Mouse (Mus musculus) cerebellum, adult 18-20 months (tissue): ENCODE results near the gene Ccdc169.

Experiments used
- DNase-seq, 2 experiments: peaks; one replicate each; pipeline ENCODE4 v3.0.0; 2021

Ccdc169 gene

DNA sequence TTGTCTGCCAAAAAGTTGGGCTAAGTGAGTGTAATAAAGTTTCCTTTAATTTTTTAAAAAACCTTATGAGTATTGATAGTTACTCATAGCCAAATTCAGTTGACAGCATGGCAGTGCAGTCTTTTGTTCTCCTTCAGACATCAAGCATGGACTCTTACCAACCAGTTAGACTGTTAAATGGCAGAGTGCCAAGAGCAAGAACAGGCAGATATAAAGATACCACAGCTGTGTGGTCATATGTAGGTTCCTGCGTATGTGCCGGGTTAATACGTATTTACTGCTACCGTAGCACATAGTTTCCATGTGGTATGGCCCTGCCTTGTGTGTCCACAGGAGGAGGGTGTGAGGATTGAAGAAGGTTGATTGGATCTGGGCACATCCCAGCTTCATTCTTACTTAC is 14.1 kb upstream of the Ccdc169 start:
- no peak for DNase-seq

DNA sequence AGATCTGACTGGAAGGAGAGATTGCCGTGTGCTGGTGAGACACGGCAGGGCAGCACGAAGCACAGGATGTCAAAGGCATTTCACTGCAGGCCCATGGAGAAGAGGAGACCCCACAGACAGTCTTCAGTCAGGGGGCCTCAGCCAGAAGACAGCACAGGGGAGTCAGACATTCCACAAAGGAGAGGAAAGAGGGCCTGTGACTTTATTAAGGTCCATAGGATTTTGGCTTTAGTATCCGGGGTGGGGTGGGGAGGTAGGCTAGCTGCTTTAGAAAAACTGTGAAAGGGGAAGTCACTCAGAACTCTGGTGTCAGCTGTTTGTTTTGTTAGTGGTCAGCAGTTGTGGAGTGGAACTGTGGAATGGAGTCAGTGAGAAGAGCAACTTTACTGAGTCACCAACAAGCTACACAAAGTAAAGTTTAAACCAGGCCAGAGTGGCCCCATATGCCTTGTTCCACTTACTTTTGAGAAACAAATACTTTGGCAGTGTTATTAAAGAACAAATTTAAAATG is 7.9 kb upstream of the Ccdc169 start:
- DNase-seq: no peak

DNA sequence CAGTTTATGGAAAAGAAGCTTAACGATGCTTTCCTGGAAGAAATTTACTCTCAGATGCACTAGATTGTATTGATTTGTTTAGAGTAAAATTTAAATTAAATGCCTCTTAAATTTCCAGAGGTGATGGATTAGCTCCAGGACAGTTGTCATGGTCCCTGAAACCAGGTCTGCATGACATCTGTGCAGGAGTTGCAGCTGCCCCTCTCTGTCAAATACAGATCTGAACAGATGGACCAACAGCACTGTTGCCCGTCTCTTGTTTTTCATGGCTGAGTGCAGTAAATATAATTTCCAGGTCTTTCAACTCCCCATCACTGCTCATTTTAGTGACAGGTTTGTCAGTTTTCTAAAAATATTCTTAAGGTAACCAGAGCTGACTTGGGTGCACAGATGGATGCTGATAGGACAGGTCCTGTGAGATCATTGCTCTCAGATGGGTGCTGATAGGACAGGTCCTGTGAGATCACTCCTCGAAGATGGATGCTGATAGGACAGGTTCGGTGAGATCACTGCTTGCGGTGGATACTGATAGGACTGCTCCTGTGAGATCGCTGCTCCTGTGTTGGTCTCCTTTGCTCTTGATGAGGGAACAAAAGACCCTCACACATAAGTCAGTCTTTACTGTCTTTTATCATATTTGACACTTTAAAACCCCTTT is 5.4 kb upstream of the Ccdc169 start:
- DNase-seq: no peak

DNA sequence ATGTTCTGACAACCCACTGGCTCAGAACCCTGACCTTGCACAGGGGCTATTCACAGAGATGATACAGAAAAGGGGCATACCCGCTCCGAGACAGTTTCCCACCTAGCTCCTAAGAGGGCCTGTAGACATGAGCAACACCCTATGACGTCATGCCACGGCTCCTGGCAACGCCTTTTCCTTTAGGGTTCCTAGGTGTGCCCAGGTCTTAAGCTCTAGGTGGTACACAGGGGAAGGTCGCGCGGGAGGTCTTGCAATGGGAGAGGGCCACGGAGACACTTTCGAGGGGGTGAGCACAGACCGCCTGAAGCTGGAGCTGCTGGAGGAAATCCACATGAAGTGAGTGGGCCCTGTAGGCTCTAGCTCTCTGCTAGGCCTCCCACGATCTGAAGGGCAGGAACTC is 2.7 kb downstream of the Ccdc169 start:
- DNase-seq: no peak

DNA sequence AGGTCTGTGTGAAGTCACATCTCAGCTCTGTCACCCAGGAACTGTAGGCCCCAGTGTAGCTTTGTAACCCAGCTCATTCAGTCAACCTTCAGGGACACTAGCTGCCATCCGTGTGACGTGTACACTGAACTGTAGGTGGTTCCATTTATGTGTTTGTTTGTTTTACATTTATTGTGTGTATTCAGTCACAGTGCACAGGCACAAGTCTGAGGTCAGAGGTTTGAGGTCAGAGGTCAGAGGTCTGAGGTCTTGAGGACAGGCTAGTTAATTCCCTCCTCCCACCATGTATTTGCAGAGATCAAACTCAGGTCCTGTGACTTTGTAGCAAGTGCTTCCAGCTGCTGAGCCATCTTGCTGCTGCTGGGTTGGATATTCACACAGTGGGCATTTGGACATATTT is 4.3 kb downstream of the Ccdc169 start:
- no peak for DNase-seq

DNA sequence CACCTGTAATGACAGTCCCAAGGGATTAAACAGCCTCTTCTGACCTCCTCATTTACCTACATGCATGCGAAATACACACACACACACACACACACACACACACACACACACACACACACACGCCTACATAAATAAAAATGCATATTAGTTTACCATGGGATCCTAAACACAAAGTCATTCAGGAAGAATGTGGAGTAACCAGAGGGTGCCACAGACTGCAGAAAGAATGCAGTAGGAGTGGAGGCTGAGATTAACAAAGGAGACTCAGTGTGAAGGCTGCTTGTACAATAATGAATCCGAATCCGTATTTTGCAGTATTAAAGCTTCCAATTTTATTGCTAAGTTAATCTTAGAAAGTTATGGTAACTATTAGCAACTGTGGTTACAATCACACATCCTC is 7.8 kb downstream of the Ccdc169 start:
- DNase-seq: no peak

DNA sequence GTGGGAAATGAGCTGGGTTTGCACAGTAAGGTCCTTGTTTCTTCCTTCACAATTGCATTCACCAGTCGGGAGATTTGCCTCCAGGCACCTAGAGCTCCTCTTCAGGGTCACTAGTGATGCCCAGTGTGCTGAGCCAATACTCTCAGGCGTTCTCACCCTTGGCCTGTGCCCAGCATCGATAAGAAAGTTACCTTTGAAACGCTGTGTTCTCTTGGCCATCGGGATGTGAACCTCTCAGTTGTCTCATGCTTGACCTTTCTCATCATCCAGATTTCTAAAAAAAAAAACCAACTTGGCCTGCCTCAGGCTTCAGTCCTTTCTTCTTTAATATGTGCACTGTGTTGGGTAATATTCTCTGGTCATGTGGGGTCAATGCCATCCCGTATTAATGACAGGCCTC is 9.3 kb downstream of the Ccdc169 start:
- DNase-seq: no peak

DNA sequence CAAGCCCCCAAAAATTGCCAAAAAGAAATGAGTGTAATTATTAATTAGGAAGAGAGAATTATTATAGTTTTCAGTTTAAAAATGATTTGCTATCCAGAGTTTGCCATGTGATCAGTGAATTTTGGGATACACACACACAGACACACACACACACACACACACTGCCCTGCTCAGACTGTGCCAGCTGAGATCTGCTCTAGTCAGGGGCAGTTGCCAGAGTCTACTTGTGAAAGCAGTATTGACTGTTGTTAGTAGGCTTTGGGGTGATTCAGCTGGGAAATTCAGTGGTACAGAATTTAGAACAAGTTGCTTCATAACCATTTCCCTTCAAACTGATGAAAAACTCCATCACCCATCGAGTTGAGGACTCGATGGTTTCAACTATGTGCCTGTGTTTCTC is 10.0 kb downstream of the Ccdc169 start:
- DNase-seq: no peak

DNA sequence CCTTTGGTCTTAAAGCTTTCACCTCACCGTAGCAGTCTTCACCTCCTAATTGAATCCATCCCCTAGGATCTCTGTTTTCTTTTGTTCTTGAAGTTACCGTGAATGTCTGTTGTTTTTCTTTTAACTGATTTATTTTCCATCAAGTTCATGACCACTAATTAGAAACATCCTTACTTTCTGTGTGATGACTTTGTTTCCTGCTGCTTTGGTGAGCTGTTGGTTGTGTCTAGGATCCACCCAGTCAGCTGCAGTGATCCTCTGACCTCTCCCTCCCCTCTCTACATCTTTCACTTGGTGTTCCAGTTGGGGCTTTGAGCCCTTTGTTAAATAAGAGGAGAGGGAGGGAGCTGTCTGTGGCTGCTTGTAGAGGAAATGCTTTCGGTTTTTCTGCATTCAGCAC is 11.0 kb downstream of the Ccdc169 start:
- DNase-seq: no peak

DNA sequence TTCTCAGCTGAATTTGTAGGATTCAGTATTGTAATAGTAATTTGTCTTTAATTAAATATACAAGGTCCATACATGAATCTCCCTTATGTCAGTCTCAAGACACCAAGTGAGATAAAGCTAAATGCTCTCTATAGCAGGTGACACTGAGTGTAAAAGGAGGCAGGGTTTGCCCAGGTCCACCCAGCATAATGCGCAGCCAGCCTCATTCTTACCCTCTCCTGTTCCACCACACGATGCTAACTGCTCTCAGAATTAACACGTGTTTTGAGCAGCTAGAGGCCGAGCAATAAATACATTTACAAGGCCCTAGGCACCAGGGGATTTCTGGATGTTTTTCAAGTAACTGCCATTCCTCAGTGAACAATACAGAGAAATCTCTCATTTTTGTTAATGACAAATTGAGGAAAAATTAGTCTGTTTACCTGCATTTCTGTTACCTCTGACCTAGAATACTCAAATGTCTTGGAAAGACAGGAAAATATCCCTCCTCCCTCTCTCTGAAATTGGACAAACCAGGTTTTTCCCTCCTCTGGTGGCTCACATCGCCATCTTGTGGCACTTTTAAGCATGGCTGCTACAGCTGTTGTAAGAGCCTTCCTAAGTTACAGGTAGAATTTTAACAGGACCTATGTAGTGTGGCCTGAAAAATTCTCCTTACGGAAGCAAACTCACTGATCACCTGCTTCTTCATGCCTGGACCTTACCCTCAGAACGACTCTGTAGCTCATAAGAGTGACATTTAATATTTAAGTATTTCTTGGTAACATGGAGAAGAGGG is 14.7 kb downstream of the Ccdc169 start:
- peak; percentile 54 to 68 for DNase-seq

DNA sequence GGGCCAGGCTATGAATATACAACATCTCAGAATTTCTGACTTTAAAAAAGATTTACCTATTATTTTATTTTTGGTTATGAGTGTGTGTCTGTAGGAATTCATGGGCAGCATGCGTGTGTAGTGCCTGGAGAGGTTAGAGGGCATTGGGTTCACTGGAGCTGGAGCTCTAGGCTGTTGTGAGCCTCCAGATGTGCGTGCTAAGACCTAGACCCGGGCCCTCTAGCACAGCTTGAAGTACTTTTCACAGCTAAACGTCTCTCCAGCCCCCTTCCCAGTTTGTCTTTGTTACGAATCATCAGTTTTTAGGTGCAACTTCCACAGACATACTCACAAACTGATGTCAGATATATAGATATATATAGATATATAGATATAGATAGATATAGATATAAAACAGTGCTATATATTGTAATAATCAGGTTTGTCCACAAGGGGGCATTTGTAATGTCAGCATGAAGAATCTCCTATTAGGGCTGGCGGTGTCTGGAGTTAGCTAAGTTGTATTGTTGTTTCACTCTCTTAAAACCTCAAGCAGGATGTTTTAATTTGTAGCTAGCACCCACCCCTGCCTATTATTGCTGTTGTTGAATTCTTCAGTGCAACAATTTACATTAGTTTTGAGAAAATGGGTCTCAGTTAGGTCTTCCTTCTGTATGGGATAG is 15.7 kb downstream of the Ccdc169 start:
- no peak for DNase-seq

DNA sequence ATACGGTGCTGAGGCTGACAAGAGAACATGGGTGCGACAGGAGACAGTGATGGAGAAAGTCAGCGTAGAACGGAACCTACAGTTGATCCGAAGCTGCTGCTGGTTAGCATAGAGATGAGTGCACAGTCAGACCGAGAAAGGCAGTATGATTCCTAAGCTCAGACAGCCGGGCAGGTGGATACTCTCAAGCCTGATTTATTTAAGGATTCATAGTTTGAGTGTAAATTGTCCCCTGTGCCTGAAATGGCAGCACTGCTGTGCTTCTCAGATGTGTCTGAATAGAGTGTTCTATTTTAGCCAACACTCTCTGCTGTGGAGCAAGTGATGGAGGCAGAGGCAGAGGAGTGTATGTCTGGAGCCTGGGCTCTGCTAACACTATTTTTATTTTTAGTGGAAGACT is 17.0 kb downstream of the Ccdc169 start:
- no peak for DNase-seq

DNA sequence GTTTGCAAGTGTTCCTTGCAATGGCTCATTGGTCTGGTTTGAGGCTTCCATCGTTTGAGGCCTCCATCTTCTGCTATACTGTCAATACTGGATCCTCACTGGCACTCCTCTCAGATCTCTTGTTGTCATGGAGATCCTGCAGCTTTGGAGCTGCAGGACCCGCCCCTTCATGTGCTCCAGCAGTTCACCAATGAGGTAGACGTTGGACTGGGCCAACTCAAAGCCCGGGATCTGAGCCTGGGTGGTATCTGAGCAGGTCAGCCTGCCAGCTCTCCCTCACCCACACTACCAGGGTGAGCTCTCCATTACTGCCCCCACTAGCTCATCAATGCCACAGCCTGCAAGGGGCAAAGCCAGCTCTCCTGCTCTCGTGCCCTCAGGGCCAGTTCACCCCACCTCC is 20.3 kb downstream of the Ccdc169 start:
- no peak for DNase-seq

DNA sequence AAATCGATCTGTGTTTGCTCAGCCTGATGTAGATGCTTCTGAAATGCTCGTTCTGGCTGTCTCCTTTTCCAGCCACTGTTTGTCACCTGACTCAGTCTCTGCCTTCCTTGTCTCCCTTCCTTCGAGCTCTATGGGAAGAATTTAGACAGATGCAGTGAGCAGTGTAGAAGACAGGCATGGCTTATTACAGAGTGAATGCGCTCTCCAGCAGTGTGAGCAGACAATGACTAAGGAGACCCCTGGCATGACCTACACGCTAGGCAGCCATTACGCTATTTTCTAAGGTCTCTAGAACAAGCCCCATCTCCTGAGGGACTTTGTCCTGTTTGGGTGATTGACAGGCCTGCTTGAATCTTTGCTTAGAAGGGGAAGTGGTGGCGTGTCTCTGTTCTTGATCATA is 24.0 kb downstream of the Ccdc169 start:
- no peak for DNase-seq

DNA sequence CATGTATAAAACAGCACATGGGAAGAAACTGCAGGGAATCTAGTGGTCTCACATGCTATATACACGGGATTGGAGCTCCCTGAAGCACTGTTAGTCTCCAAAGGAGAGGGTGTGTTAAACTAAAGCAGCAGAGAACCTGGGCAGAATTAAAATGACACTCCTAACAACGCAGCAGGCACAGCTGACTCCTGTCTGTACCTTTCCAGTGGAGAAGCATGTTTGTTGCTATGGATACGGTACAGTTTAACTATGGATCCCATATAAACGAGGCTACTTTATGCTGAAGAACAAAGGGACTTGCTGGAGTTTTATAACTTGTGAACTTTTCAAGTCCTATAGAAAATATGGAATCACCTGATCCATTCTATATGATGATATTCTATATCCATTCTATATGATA is 26.4 kb downstream of the Ccdc169 start:
- no peak for DNase-seq

DNA sequence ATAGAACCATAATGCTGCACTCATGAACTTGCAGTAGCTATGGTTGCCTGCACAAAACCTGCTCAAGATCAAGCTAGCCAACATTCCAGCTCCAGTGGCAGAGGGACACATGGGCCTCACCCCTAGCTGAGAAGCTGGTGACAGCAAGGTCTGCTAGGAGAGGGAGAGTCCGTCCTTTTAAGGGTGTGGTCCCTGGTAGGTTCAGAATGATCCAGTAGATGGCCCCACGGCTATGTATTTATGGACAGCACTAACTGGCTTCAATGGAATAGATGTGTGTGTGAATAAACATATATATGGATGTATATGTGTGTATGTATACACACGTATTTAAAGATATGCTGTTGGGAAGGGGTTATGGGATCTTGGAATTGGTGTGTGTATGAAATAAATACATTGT is 35.3 kb downstream of the Ccdc169 start:
- DNase-seq: no peak

DNA sequence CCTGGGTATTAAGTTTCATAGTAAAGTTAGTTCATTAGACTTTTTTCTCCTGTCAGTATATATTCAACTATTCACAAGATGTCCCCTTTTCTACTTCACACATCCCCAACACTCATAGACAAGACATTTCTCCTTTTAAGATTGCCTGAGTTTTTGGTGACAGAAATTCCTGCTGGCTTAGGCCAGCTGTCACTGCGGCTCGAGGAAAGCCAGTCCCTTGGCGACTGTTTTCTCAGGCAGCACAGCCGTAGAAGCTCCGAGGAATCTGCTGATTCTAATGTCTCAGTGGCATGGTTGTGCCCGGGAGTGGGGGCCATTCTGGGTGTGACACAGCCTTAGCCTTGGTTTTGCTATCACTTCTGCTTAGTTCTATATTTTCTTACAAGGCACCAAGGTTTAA is 40.1 kb downstream of the Ccdc169 start:
- no peak for DNase-seq

DNA sequence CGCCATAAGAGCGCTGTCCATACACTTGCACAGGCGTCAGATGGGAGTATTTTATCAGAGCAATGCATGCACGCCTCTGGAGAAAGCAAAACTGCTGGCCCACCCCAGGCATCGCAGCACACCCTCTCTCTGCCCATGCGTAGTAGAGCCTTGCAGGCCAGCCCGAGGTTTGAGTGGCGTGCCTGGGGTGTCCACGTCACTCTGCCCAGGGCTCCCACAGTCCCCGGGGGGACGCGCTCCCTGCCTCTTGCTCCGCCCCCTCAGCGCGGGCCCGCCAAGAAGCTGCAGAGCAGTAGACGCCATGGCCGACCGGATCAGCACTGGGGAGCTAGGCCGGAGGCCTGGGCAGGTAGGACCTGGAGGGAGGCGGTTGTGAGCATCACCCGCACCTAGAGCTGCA is 44.6 kb downstream of the Ccdc169 start, which contains the start of gene Sohlh2:
Sohlh2 (plus strand) TSS at position 263 of the 400 bp plus-strand sequence.
- DNase-seq: no peak

DNA sequence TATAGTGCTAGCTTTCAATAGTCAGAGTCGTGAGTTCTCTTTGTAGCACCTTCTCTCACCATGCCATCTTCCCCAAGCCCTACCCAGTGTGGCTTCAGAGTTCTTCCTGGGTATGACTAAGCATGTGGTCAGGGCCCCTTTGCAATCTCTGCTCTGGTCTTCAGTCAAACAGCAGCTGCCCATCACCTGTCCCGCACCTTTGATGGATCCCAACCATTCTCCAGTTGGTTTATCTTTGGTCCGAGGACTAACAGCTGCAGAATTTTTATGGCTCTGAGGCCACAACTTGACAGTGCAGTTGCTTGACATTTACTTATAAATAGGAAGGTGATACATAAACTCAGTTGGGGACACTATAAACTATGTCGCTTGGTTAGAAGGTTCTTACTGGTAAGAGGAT is 54.5 kb downstream of the Ccdc169 start:
- DNase-seq: no peak

DNA sequence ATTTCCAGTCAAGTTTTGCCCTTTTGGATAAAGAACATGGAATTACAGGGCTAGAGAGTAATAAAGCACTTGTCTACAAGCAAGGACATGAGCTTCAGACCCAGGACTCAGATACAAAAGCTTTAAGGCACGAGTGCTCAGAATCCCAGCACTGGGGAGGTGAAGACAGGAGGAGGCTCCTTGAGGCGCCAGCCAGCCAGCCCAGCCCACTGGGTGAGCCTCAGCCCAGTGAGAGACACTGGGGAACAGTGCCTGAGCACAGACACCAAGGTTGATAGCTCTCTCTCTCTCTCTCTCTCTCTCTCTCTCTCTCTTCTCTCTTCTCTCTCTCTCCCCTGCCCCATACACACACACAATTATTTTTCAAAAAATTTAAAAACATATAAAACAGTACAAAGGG is 56.2 kb downstream of the Ccdc169 start:
- DNase-seq: no peak

DNA sequence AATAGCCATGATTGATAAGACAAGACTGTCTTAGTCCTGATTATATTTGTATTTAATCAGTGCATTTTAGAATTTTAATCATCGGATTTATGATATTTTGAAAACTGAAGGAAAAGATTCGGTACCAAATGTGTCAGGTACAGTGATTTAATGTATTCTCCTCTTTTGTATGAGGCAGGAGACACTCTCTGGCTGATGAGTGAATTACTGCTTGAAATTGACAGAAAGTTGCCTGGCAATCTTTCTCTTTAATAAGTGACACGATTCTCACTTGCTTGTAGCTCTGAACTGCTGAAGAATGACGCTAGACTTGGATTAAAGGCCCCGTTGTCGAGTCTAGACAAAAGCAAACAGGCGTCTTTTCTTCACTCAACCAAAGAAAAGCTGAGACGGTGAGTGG is 57.7 kb downstream of the Ccdc169 start:
- no peak for DNase-seq

DNA sequence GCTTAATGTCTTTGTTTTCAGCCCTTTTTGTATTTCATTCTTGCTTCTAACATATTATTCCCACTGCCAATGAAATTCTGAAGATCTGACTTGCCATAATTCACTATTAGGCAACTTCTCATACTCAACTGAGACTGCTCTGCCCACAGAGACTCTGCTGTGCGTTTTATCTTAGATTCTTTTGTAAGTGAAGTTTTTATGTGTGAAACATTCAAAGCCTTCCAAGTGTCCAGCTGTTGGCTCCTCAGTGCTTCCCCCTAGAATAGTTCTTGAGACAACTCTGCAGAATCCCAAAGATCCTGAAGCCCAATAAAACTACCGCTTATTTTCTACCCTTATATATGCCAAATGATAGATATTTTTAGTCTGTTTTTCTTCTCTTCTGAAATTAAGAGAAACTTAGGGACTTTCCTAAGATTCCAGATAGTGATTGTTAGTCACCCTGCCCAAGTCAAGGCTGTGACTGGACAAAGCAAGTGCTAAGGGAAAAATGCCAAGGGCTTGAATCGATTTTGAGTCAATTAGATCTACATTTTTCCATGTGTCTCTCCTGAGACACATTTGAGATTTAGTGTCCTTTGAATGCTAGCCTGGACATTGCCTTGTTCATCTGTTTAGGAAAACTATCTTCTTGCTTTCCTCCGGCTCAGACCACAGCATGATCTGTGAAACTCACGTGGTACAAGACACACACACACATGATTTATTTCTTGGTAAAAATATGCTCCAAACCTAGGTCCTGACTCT is 58.6 kb downstream of the Ccdc169 start:
- DNase-seq: no peak

DNA sequence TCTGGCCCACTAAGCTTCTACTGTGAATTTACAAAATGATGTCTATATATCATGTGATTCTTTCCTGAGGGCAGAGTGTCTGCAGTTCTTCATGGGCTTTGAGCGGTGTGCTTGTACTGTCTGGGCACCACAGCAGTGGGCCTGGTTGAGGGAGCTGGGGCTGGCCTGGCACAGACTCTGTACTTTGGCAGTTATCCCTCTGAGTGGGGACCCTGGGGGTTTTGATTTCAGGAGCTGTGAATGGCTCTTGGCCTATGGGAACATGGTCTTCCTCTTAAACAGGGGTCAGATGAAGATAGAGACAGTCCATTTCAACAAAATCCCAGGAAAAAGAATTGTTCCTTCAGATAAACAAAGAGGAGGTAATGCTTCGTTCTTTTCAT is 59.2 kb downstream of the Ccdc169 start:
- DNase-seq: no peak
